Comparison of ENCODE assay signal across 8 mouse cellular contexts in genomic region chr12:79627351-79628120, GRCm38 (mm10).
DNase-seq lines count a peak whose midpoint lies in the region; ATAC-seq and TF ChIP-seq lines count a peak whose summit lies in the region.
"Had no signal": no experiment of that assay in that cellular context is flagged by ENCODE, and none has a peak within 500 bp of the region (broad histone marks: within the 10 kb centered on the region; RNA-seq: fewer than 3 reads in every experiment).

No protein-coding gene starts in this region.

- TF ChIP-seq POLR2A in bone marrow macrophage, adult 2 months (IDR thresholded peaks at IDR 0.05; ENCODE audit: borderline replicate concordance, low read depth, low read length), result no peak

- peaks cover 5% of the 10 kb centered on the region for H3K4me1 ChIP-seq in kidney, embryonic 14.5 days (ENCODE audit: control insufficient read depth, insufficient read depth, low read length)
- H3K4me1 ChIP-seq in bone marrow macrophage, adult 2 months (ENCODE audit: control insufficient read depth, insufficient read depth, low read length), result peaks cover 56% of the 10 kb centered on the region
- peaks cover 19% of the 10 kb centered on the region for H3K4me1 ChIP-seq in liver, embryonic 15.5 days (replicated peaks)

- H3K36me3 ChIP-seq in kidney, embryonic 14.5 days (ENCODE audit: control insufficient read depth, insufficient read depth, low read length), result no peaks in the 10 kb centered on the region
- H3K36me3 ChIP-seq in liver, embryonic 15.5 days (replicated peaks), result no peaks in the 10 kb centered on the region

- 67% methylated on average over 4 of the region's 4 CpGs for WGBS in kidney, embryonic 14.5 days
- WGBS in liver, embryonic 15.5 days (ENCODE audit: insufficient replicate concordance), result 22% methylated on average over 4 of the region's 4 CpGs

- H3K4me3 ChIP-seq in kidney, embryonic 14.5 days (ENCODE audit: low read length), result no peak overlapping the region
- H3K4me3 ChIP-seq in bone marrow macrophage, adult 2 months (ENCODE audit: insufficient read depth, low read length), result no peak overlapping the region
- H3K4me3 ChIP-seq in liver, embryonic 15.5 days (replicated peaks), result no peak overlapping the region

- TF ChIP-seq CTCF in bone marrow macrophage, adult 2 months (IDR thresholded peaks at IDR 0.05; ENCODE audit: low read depth, low read length), result no peak

- H3K9ac ChIP-seq in kidney, embryonic 14.5 days (ENCODE audit: low read depth, low read length), result no peak overlapping the region
- no peak overlapping the region for H3K9ac ChIP-seq in liver, embryonic 15.5 days

- ATAC-seq in kidney, embryonic 14.5 days (ENCODE audit: low FRiP score, low TSS enrichment), result no peak
- no peak for ATAC-seq in liver, embryonic 15.5 days (ENCODE audit: insufficient read depth)

- H3K9me3 ChIP-seq in kidney, embryonic 14.5 days (ENCODE audit: control insufficient read depth, low read length), result no peaks in the 10 kb centered on the region
- H3K9me3 ChIP-seq in liver, embryonic 15.5 days (replicated peaks), result no peaks in the 10 kb centered on the region

- DNase-seq in kidney, postnatal 10 days, result no peak
- peak; percentile 66 for DNase-seq in A20 (ENCODE audit: low read depth, low spot score)
- DNase-seq in T-cell, adult 2 months (ENCODE audit: low spot score), result no peak
- no peak for DNase-seq in urinary bladder, postnatal 4 days (ENCODE audit: low spot score in 2 of 2)
- DNase-seq: adrenal gland, postnatal 25 days had no signal

- H3K4me2 ChIP-seq in kidney, embryonic 14.5 days (replicated peaks; ENCODE audit: low read depth, low read length), result no peak overlapping the region
- no peak overlapping the region for H3K4me2 ChIP-seq in liver, embryonic 15.5 days

- no peaks in the 10 kb centered on the region for H3K27me3 ChIP-seq in kidney, embryonic 14.5 days (ENCODE audit: control insufficient read depth, insufficient read depth, low read length)
- H3K27me3 ChIP-seq in liver, embryonic 15.5 days, result no peaks in the 10 kb centered on the region

- peak overlapping the region; percentile 63; the same call in 1 of the 2 replicates for H3K27ac ChIP-seq in kidney, embryonic 14.5 days (ENCODE audit: low read depth, low read length)
- H3K27ac ChIP-seq in bone marrow macrophage, adult 2 months (ENCODE audit: insufficient read depth, low read depth, low read length), result peak overlapping the region; percentile 95
- H3K27ac ChIP-seq in liver, embryonic 15.5 days (replicated peaks), result 0 out of 2 replicates have a peak overlapping the region, but pooled peaks have one; percentile 9

Comparison
In these comparisons a context has a peak if more than half of its experiments do, and no peak if none do; other contexts are left out.
1. H3K27ac ChIP-seq: peak in every context shown above with its lines; median percentile 95 in bone marrow macrophage, adult 2 months; 63 in kidney, embryonic 14.5 days; 9 in liver, embryonic 15.5 days.